Comparison of ENCODE assay signal across 8 mouse cellular contexts in genomic region chr9:44343781-44344421, GRCm38 (mm10). TPM values are rescaled to one million over a fixed set of nuclear protein-coding genes. Genes with fewer than 3 reads are reported as not detected.
DNase-seq lines count a peak whose midpoint lies in the region; ATAC-seq lines count a peak whose summit lies in the region.

TSS of gene Hmbs (minus strand) at chr9:44344228.

- ATAC-seq in frontal cortex, adult (ENCODE audit: low TSS enrichment), result peak; percentile 92

- peaks cover 69% of the 10 kb centered on the region for H3K36me3 ChIP-seq in hindbrain, embryonic 10.5 days

- peak within 1 kb of the TSS; percentile 98 for H3K27ac ChIP-seq in hindbrain, embryonic 10.5 days

- peak; percentile 82 for DNase-seq in MEL-GATA-1-ER (ENCODE audit: extremely low read depth, low read depth)
- DNase-seq in cerebellum, adult 9-10 months, result peak; percentile 87
- DNase-seq in hindbrain, embryonic 10.5 days (ENCODE audit: low spot score), result peak; percentile 94
- DNase-seq in layer of hippocampus, postnatal 10 days (ENCODE audit: low spot score in 2 of 2), result peak; percentile 83 to 87
- peak; percentile 97 for DNase-seq in lung, postnatal 10 days
- DNase-seq in ovary, postnatal 36 days (ENCODE audit: low spot score), result peak; percentile 91
- DNase-seq in thymus, postnatal 25 days, result peak; percentile 89

- peak within 1 kb of the TSS; percentile 78 for H3K4me3 ChIP-seq in hindbrain, embryonic 10.5 days

- H3K27me3 ChIP-seq in hindbrain, embryonic 10.5 days (ENCODE audit: insufficient read depth, poor library complexity, severe bottlenecking), result no peaks in the 10 kb centered on the region

- under 1% methylated on average over 39 of the region's 39 CpGs for WGBS in hindbrain, embryonic 10.5 days

- peaks cover 24% of the 10 kb centered on the region for H3K4me1 ChIP-seq in hindbrain, embryonic 10.5 days (replicated peaks)

- no peaks in the 10 kb centered on the region for H3K9me3 ChIP-seq in hindbrain, embryonic 10.5 days

RNA-seq across cellular contexts. Expression of gene Hmbs, which starts in this region (rescaled TPM):
- 155 and 184 TPM in 2 replicates for polyA plus RNA-seq in hindbrain, embryonic 10.5 days (2016; fragmentation: Nextera tagmentation; extraction: Ambion mirVana)
- total RNA-seq in layer of hippocampus, postnatal 10 days (2021), result 10 to 100 TPM; 18.9 to 32.5 TPM

Comparison
In these comparisons a context has a peak if more than half of its experiments do, and no peak if none do; other contexts are left out.
1. Peak in every context shown above with its lines: DNase-seq, ATAC-seq, H3K4me3 ChIP-seq and H3K27ac ChIP-seq.